Comparison of ENCODE assay signal across 11 mouse cellular contexts in the genomic region with DNA sequence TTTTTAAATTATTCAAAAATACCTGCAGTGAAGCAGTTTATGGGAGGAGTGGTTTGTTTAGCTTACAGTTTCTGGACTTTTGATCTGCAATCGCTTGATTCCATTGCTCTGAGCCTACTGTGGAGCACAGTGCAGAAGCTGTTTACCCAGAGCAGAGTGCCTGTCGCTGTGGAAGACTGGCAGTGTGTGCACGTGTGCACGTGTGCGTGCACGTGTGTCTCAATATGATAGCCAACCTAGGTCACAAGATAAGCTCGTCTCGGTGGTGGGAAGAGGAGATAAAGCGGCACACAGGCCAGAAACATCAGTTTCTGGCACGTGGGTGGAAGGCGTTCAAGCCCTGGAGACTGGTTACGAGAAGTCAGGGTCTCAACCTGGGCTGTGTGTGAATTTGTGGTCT.
DNase-seq lines count a peak whose midpoint lies in the region; ATAC-seq lines count a peak whose summit lies in the region.
"Had no signal": no experiment of that assay in that cellular context is flagged by ENCODE, and none has a peak within 500 bp of the region (broad histone marks: within the 10 kb centered on the region; RNA-seq: fewer than 3 reads in every experiment).

No protein-coding gene starts in this region.

- ATAC-seq in lung, embryonic 15.5 days (ENCODE audit: borderline replicate concordance, extremely low read depth, low FRiP score, low TSS enrichment), result peak; percentile 31; the same call in 1 of the 2 replicates
- ATAC-seq in heart, embryonic 11.5 days (replicated peaks; ENCODE audit: insufficient number of reproducible peaks, low FRiP score, low TSS enrichment), result peak; percentile 90
- peak; percentile 80; the same call in 1 of the 2 replicates for ATAC-seq in stomach, embryonic 16.5 days (ENCODE audit: insufficient read depth, low FRiP score)
- no peak for ATAC-seq in hindbrain, embryonic 14.5 days (ENCODE audit: low FRiP score)

- DNase-seq in lung, postnatal 14 days, result no peak
- DNase-seq in liver, result peak; percentile 72
- DNase-seq in hindbrain, embryonic 14.5 days (ENCODE audit: low spot score), result no peak
- no peak for DNase-seq in Muller cell, postnatal 12 days (ENCODE audit: inconsistent ontology term)
- DNase-seq in limb, embryonic 10.5 days (ENCODE audit: low spot score), result no peak
- DNase-seq: cerebellum, postnatal 36 days had no signal

- WGBS in lung, embryonic 15.5 days, result 63% methylated on average over 12 of the region's 12 CpGs
- 54% methylated on average over 12 of the region's 12 CpGs for WGBS in heart, embryonic 11.5 days (ENCODE audit: insufficient replicate concordance)
- WGBS in stomach, embryonic 16.5 days, result 49% methylated on average over 12 of the region's 12 CpGs
- WGBS in hindbrain, embryonic 14.5 days, result 89% methylated on average over 12 of the region's 12 CpGs
- 90% methylated on average over 12 of the region's 12 CpGs for WGBS in limb, embryonic 10.5 days

- no peak overlapping the region for H3K4me3 ChIP-seq in lung, embryonic 15.5 days
- no peak overlapping the region for H3K4me3 ChIP-seq in heart, embryonic 11.5 days (ENCODE audit: low read depth, low read length)
- H3K4me3 ChIP-seq in stomach, embryonic 16.5 days (replicated peaks; ENCODE audit: low read length), result no peak overlapping the region
- H3K4me3 ChIP-seq in hindbrain, embryonic 14.5 days (replicated peaks; ENCODE audit: low read length), result no peak overlapping the region
- no peak overlapping the region for H3K4me3 ChIP-seq in limb, embryonic 10.5 days
- H3K4me3 ChIP-seq: limb, embryonic 15.5 days; neural tube, embryonic 13.5 days had no signal

- no peaks in the 10 kb centered on the region for H3K36me3 ChIP-seq in lung, embryonic 15.5 days
- no peaks in the 10 kb centered on the region for H3K36me3 ChIP-seq in heart, embryonic 11.5 days (ENCODE audit: control insufficient read depth, insufficient read depth, low read length)
- H3K36me3 ChIP-seq in stomach, embryonic 16.5 days (ENCODE audit: control insufficient read depth, insufficient read depth, low read length), result no peaks in the 10 kb centered on the region
- no peaks in the 10 kb centered on the region for H3K36me3 ChIP-seq in hindbrain, embryonic 14.5 days (replicated peaks; ENCODE audit: control insufficient read depth, insufficient read depth)
- H3K36me3 ChIP-seq in limb, embryonic 10.5 days, result no peaks in the 10 kb centered on the region
- H3K36me3 ChIP-seq: limb, embryonic 15.5 days; neural tube, embryonic 13.5 days had no signal

- H3K27me3 ChIP-seq in lung, embryonic 15.5 days, result no peaks in the 10 kb centered on the region
- H3K27me3 ChIP-seq in heart, embryonic 11.5 days (ENCODE audit: control insufficient read depth, insufficient read depth, low read length), result no peaks in the 10 kb centered on the region
- no peaks in the 10 kb centered on the region for H3K27me3 ChIP-seq in stomach, embryonic 16.5 days (ENCODE audit: control insufficient read depth, insufficient read depth, low read length)
- no peaks in the 10 kb centered on the region for H3K27me3 ChIP-seq in hindbrain, embryonic 14.5 days (ENCODE audit: control insufficient read depth, insufficient read depth, low read length)
- no peaks in the 10 kb centered on the region for H3K27me3 ChIP-seq in limb, embryonic 10.5 days (ENCODE audit: low read depth, poor library complexity, severe bottlenecking)
- H3K27me3 ChIP-seq: limb, embryonic 15.5 days; neural tube, embryonic 13.5 days had no signal

- H3K4me1 ChIP-seq in lung, embryonic 15.5 days, result 0 out of 2 replicates have a peak, but pooled peaks cover 6% of the 10 kb centered on the region
- no peaks in the 10 kb centered on the region for H3K4me1 ChIP-seq in heart, embryonic 11.5 days (ENCODE audit: control insufficient read depth, insufficient read depth, low read length)
- H3K4me1 ChIP-seq in stomach, embryonic 16.5 days (ENCODE audit: control insufficient read depth, insufficient read depth, low read length), result no peaks in the 10 kb centered on the region
- H3K4me1 ChIP-seq in hindbrain, embryonic 14.5 days (replicated peaks; ENCODE audit: control insufficient read depth, insufficient read depth, low read length), result no peaks in the 10 kb centered on the region
- H3K4me1 ChIP-seq in limb, embryonic 10.5 days, result no peaks in the 10 kb centered on the region
- H3K4me1 ChIP-seq: limb, embryonic 15.5 days; neural tube, embryonic 13.5 days had no signal

- no peaks in the 10 kb centered on the region for H3K9me3 ChIP-seq in lung, embryonic 15.5 days
- no peaks in the 10 kb centered on the region for H3K9me3 ChIP-seq in heart, embryonic 11.5 days (replicated peaks; ENCODE audit: control insufficient read depth, low read length)
- H3K9me3 ChIP-seq in stomach, embryonic 16.5 days (replicated peaks; ENCODE audit: control insufficient read depth, low read length), result no peaks in the 10 kb centered on the region
- no peaks in the 10 kb centered on the region for H3K9me3 ChIP-seq in hindbrain, embryonic 14.5 days (ENCODE audit: control insufficient read depth, low read length)
- no peaks in the 10 kb centered on the region for H3K9me3 ChIP-seq in limb, embryonic 10.5 days (replicated peaks)
- H3K9me3 ChIP-seq: limb, embryonic 15.5 days; neural tube, embryonic 13.5 days had no signal

- no peak overlapping the region for H3K4me2 ChIP-seq in lung, embryonic 15.5 days
- H3K4me2 ChIP-seq in heart, embryonic 11.5 days, result no peak overlapping the region
- no peak overlapping the region for H3K4me2 ChIP-seq in stomach, embryonic 16.5 days (ENCODE audit: low read depth, low read length)
- no peak overlapping the region for H3K4me2 ChIP-seq in hindbrain, embryonic 14.5 days (replicated peaks)
- H3K4me2 ChIP-seq: limb, embryonic 15.5 days; neural tube, embryonic 13.5 days had no signal

- H3K9ac ChIP-seq in lung, embryonic 15.5 days, result no peak overlapping the region
- H3K9ac ChIP-seq in heart, embryonic 11.5 days (ENCODE audit: low read depth, low read length), result no peak overlapping the region
- no peak overlapping the region for H3K9ac ChIP-seq in stomach, embryonic 16.5 days (ENCODE audit: low read length)
- no peak overlapping the region for H3K9ac ChIP-seq in hindbrain, embryonic 14.5 days
- H3K9ac ChIP-seq: limb, embryonic 15.5 days; neural tube, embryonic 13.5 days had no signal

- H3K27ac ChIP-seq in lung, embryonic 15.5 days, result no peak overlapping the region
- H3K27ac ChIP-seq in heart, embryonic 11.5 days (ENCODE audit: low read depth, low read length), result no peak overlapping the region
- H3K27ac ChIP-seq in stomach, embryonic 16.5 days (ENCODE audit: low read length), result no peak overlapping the region
- H3K27ac ChIP-seq in hindbrain, embryonic 14.5 days, result no peak overlapping the region
- H3K27ac ChIP-seq in limb, embryonic 10.5 days, result no peak overlapping the region
- H3K27ac ChIP-seq: limb, embryonic 15.5 days; neural tube, embryonic 13.5 days had no signal
